Mouse (Mus musculus) kidney, postnatal 4 days (tissue): ENCODE data around the gene Gm20388.
"Not testable (repeated sequence)": the region's sequence is repeated elsewhere in the genome, so short reads cannot be mapped to it uniquely, and the experiment has no call there.

Experiments
- DNase-seq, 2 experiments: peaks; one replicate each; pipeline ENCODE4 v3.0.0; 2021; ENCODE audit warnings: mixed read lengths in 2 of 2

Gm20388 gene

GRCm38 (mm10) chr8:121121704-121122103, 1211.1 kb downstream of the Gm20388 start:
- DNase-seq = no peak

GRCm38 (mm10) chr8:121122368-121122767, 1211.7 kb downstream of the Gm20388 start:
- no peak for DNase-seq

- no peak for DNase-seq
Measured at GRCm38 (mm10) chr8:121123113-121123512, 1212.5 kb downstream of the Gm20388 start.

GRCm38 (mm10) chr8:121124547-121125239, 1214.1 kb downstream of the Gm20388 start:
- peak; percentile 69 to 82 for DNase-seq

- DNase-seq = peak; percentile 88 to 93
Measured at GRCm38 (mm10) chr8:121125311-121125876, 1214.8 kb downstream of the Gm20388 start.

- no peak for DNase-seq
Measured at GRCm38 (mm10) chr8:121126191-121126590, 1215.5 kb downstream of the Gm20388 start.

- DNase-seq = no peak
Measured at GRCm38 (mm10) chr8:121126694-121127093, 1216.1 kb downstream of the Gm20388 start.

GRCm38 (mm10) chr8:121127291-121127701, 1216.7 kb downstream of the Gm20388 start:
- peak in 1 of 2 experiments; percentile 61 for DNase-seq

GRCm38 (mm10) chr8:121127756-121128375, 1217.2 kb downstream of the Gm20388 start, which contains the start of gene Foxl1:
TSS of gene Foxl1 (plus strand) at chr8:121127940.
- DNase-seq = peak; percentile 46 to 61

- peak; percentile 56 to 73 for DNase-seq
Measured at GRCm38 (mm10) chr8:121128531-121129264, 1218.1 kb downstream of the Gm20388 start.

- DNase-seq = no peak
Measured at GRCm38 (mm10) chr8:121129265-121129940, 1218.8 kb downstream of the Gm20388 start.

- DNase-seq = peak; percentile 81 to 83
Measured at GRCm38 (mm10) chr8:121130522-121130921, 1219.9 kb downstream of the Gm20388 start.

- no peak for DNase-seq
Measured at GRCm38 (mm10) chr8:121132961-121133513, 1222.4 kb downstream of the Gm20388 start.

GRCm38 (mm10) chr8:121134102-121134501, 1223.5 kb downstream of the Gm20388 start:
- no peak for DNase-seq

- DNase-seq = no peak
Measured at GRCm38 (mm10) chr8:121134512-121134911, 1223.9 kb downstream of the Gm20388 start.

GRCm38 (mm10) chr8:121136856-121137255, 1226.2 kb downstream of the Gm20388 start:
- no peak for DNase-seq

- DNase-seq = not testable (repeated sequence)
Measured at GRCm38 (mm10) chr8:121145457-121146134, 1235.0 kb downstream of the Gm20388 start.

GRCm38 (mm10) chr8:121148573-121149083, 1238.0 kb downstream of the Gm20388 start:
- no peak for DNase-seq

GRCm38 (mm10) chr8:121152394-121152793, 1241.8 kb downstream of the Gm20388 start:
- DNase-seq = peak; percentile 33 to 51

GRCm38 (mm10) chr8:121156990-121157491, 1246.4 kb downstream of the Gm20388 start:
- no peak for DNase-seq

- no peak for DNase-seq
Measured at GRCm38 (mm10) chr8:121158812-121159211, 1248.2 kb downstream of the Gm20388 start.
